Mouse (Mus musculus): ENCODE measurements around the gene Tpk1. TPM values are rescaled to one million over a fixed set of nuclear protein-coding genes. Genes with fewer than 3 reads are reported as not detected.

Tpk1 gene
- polyA plus RNA-seq, 1 experiment from 2014 or later: 4.7 TPM

GRCm38 (mm10) chr6:43449498-43449897, 216.6 kb downstream of the Tpk1 start:
- WGBS: 65% methylated on average over 2 of the region's 2 CpGs
- H3K36me3 ChIP-seq: no peaks in the 10 kb centered on the region

DNA sequence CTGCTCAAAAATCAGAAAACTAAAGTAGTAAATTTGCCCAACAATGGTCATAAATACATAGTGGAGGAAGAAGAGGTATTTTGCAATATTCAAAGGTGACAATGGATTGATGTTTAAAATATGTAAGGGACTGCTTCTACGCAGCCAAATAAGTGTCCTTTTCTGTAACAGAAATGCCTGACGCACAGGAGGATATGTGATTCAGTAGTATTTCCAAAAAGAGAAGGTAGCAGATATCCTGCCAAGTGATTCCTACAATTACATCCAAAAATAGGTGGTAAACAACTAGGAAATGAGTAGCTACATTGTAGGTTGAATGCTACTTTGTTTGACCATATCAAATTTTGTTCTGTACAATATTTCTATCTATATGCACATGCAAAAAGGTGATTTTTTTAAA, 220.2 kb downstream of the Tpk1 start:
- DNase-seq (ENCODE audit: low spot score): no peak
- Histone ChIP-seq H3K9me3 (replicated peaks) (no peaks in the 10 kb centered on the region), H3K27ac (replicated peaks) (no peak overlapping the region), H3K4me1 (0 out of 2 replicates have a peak, but pooled peaks cover 2% of the 10 kb centered on the region), H3K36me3 (no peaks in the 10 kb centered on the region), H3K27me3 (ENCODE audit: low read depth, poor library complexity, severe bottlenecking) (no peaks in the 10 kb centered on the region), H3K4me3 (no peak overlapping the region)
- 89% methylated on average over 2 of the region's 2 CpGs for WGBS

More at GRCm38 (mm10) chr6:43449498-43449897, 216.6 kb downstream of the Tpk1 start:
- Histone ChIP-seq H3K4me3 (no peak overlapping the region), H3K27ac (replicated peaks) (no peak overlapping the region), H3K9me3 (replicated peaks) (no peaks in the 10 kb centered on the region), H3K4me1 (0 out of 2 replicates have a peak, but pooled peaks cover 2% of the 10 kb centered on the region), H3K27me3 (ENCODE audit: low read depth, poor library complexity, severe bottlenecking) (no peaks in the 10 kb centered on the region)
- no peak for DNase-seq (ENCODE audit: low spot score)

DNA sequence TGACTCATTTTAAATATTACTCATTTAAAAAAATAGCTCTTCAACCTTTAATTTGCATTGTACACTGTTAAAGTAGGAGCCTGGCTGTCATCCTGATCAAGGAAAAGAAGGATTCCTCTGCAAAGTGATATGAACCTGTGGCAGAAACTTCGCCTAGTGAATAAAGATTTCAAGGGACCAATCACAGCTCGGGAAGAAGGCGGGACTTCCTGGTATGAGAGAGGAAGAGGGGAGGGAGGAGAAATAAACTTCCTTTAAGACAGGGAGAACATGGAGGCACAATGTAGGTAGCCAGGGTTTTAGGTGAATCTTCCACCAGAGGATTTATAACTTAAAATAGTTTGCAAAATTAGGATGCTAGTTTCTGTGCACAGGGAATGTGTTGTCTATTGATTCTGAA, 223.9 kb downstream of the Tpk1 start:
- no peaks in the 10 kb centered on the region for H3K36me3 ChIP-seq
- no peak overlapping the region for H3K4me3 ChIP-seq
- no peak for DNase-seq (ENCODE audit: low spot score)
- H3K9me3 ChIP-seq (replicated peaks): no peaks in the 10 kb centered on the region
- H3K27me3 ChIP-seq (ENCODE audit: low read depth, poor library complexity, severe bottlenecking): no peaks in the 10 kb centered on the region
- H3K4me1 ChIP-seq: 0 out of 2 replicates have a peak, but pooled peaks cover 3% of the 10 kb centered on the region
- no peak overlapping the region for H3K27ac ChIP-seq (replicated peaks)
- WGBS: 87% methylated on average over 3 of the region's 3 CpGs

DNA sequence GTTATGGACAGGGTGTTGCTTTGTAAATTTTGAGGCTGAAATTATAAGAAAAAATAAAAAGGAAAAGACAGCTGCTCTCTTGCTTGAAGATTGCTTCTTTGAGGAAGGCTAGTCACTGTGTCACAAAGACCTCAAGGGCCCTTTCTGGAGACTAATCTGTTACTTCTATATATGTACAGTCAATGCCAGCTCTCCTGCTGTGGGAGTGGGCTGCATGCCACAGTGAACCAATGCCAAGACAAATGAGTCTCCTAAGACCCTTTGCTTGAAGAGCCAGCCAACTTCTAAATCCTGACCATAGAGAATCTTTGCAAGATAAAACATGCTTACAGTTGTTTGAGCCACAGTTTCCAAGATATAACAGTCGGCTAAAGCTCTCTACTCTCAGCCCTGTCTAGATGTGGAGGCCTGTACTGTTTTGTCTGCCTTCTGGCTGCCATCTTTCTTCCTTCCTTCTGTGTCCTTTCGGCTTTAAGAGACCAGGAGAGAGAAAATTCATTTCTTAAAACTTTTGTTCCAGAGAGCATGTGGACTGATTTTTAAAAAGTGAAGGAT, 230.0 kb downstream of the Tpk1 start:
- no peak for DNase-seq (ENCODE audit: low spot score)
- 0 out of 2 replicates have a peak, but pooled peaks cover 3% of the 10 kb centered on the region for H3K4me1 ChIP-seq
- no peaks in the 10 kb centered on the region for H3K27me3 ChIP-seq (ENCODE audit: low read depth, poor library complexity, severe bottlenecking)
- H3K27ac ChIP-seq (replicated peaks): no peak overlapping the region
- no peaks in the 10 kb centered on the region for H3K36me3 ChIP-seq
- H3K9me3 ChIP-seq (replicated peaks): no peaks in the 10 kb centered on the region
- H3K4me3 ChIP-seq: no peak overlapping the region
- 80% methylated on average over 2 of the region's 2 CpGs for WGBS

GRCm38 (mm10) chr6:43434365-43434764, 231.7 kb downstream of the Tpk1 start:
- H3K27ac ChIP-seq (replicated peaks): no peak overlapping the region
- no peak overlapping the region for H3K4me3 ChIP-seq
- no peaks in the 10 kb centered on the region for H3K9me3 ChIP-seq (replicated peaks)
- 0 out of 2 replicates have a peak, but pooled peaks cover 3% of the 10 kb centered on the region for H3K4me1 ChIP-seq
- no peaks in the 10 kb centered on the region for H3K36me3 ChIP-seq
- 89% methylated on average over 1 of the region's 1 CpGs for WGBS
- H3K27me3 ChIP-seq (ENCODE audit: low read depth, poor library complexity, severe bottlenecking): no peaks in the 10 kb centered on the region
- no peak for DNase-seq (ENCODE audit: low spot score)

GRCm38 (mm10) chr6:43424978-43425377, 241.1 kb downstream of the Tpk1 start:
- Histone ChIP-seq H3K27me3 (ENCODE audit: low read depth, poor library complexity, severe bottlenecking) (no peaks in the 10 kb centered on the region), H3K27ac (replicated peaks) (no peak overlapping the region), H3K4me3 (no peak overlapping the region), H3K4me1 (no peaks in the 10 kb centered on the region), H3K36me3 (no peaks in the 10 kb centered on the region), H3K9me3 (replicated peaks) (no peaks in the 10 kb centered on the region)
- DNase-seq (ENCODE audit: low spot score): no peak
- WGBS: 51% methylated on average over 4 of the region's 4 CpGs

- H3K4me1 ChIP-seq: no peaks in the 10 kb centered on the region
- H3K36me3 ChIP-seq: no peaks in the 10 kb centered on the region
- WGBS: 79% methylated on average over 7 of the region's 7 CpGs
- no peaks in the 10 kb centered on the region for H3K9me3 ChIP-seq (replicated peaks)
- no peak for DNase-seq (ENCODE audit: low spot score)
- no peaks in the 10 kb centered on the region for H3K27me3 ChIP-seq (ENCODE audit: low read depth, poor library complexity, severe bottlenecking)
- no peak overlapping the region for H3K4me3 ChIP-seq
- no peak overlapping the region for H3K27ac ChIP-seq (replicated peaks)
These were observed 245.6 kb downstream of the Tpk1 start for GRCm38 (mm10) chr6:43420358-43420979.

DNA sequence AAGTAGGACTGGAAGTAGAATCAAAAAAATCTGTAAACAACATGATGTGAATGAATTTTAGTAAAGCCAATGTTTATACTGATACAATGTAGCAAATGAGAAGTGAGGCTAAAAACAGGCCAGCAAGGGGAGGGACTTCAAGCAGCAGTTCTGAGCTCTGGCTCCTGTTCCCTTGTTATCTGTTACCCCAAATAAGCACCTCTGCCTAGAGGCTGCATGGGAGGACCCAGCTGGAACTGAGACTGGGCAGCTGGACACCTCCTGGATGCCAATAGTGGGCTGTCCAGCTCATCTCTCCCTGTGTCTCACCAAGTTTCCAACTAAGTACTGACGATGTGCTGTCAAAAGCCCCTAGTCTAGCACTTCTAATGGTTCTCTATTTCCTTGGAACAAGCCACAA, 257.1 kb downstream of the Tpk1 start:
- 77% methylated on average over 1 of the region's 1 CpGs for WGBS

GRCm38 (mm10) chr6:43403076-43403475, 263.0 kb downstream of the Tpk1 start:
- no peaks in the 10 kb centered on the region for H3K27me3 ChIP-seq (ENCODE audit: low read depth, poor library complexity, severe bottlenecking)
- DNase-seq (ENCODE audit: low spot score): no peak
- no peaks in the 10 kb centered on the region for H3K9me3 ChIP-seq (replicated peaks)
- 92% methylated on average over 3 of the region's 3 CpGs for WGBS
- no peaks in the 10 kb centered on the region for H3K36me3 ChIP-seq
- no peak overlapping the region for H3K27ac ChIP-seq (replicated peaks)
- no peaks in the 10 kb centered on the region for H3K4me1 ChIP-seq
- no peak overlapping the region for H3K4me3 ChIP-seq

More for the DNA sequence above, 257.1 kb downstream of the Tpk1 start:
- Histone ChIP-seq H3K9me3 (replicated peaks) (no peaks in the 10 kb centered on the region), H3K27me3 (ENCODE audit: low read depth, poor library complexity, severe bottlenecking) (no peaks in the 10 kb centered on the region), H3K36me3 (no peaks in the 10 kb centered on the region), H3K4me3 (no peak overlapping the region), H3K4me1 (no peaks in the 10 kb centered on the region), H3K27ac (replicated peaks) (no peak overlapping the region)
- no peak for DNase-seq (ENCODE audit: low spot score)

DNA sequence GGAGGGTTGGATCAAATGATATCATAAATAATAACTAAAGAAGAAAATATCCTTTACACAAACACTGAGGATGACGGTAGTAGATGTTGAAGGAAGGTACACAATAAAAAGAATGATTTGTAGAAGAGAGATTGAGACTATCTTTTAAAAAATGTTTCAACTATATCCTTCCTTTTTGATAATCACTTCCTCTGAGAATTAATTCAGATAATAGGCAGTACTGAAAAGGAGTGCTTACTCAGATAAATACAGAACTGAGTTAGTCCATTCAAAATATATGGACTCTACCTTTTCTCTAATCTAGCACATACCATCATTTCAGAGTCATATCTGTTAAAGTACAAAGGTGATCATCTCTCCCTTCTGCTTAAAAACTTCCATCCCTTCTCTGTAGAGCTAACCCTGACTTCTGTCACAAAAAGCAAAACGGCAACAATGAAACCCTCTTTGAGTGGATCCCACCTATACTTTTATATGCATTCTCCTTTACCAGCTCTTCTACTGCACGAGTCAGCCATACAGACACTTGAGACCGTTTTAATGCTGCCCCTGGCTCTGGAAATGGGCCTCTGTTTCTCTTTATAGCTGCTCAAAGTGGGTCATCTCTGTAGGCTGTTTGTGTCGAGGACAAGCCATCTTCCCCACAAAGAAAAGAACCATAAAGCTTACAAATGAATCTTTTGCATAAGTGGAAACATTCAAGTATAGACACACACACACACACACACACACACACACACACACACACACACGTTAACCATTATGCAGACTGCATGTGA, 263.7 kb downstream of the Tpk1 start:
- no peak for DNase-seq (ENCODE audit: low spot score)
- Histone ChIP-seq H3K27ac (replicated peaks) (no peak overlapping the region), H3K36me3 (no peaks in the 10 kb centered on the region), H3K9me3 (replicated peaks) (no peaks in the 10 kb centered on the region), H3K4me3 (no peak overlapping the region), H3K4me1 (no peaks in the 10 kb centered on the region), H3K27me3 (ENCODE audit: low read depth, poor library complexity, severe bottlenecking) (no peaks in the 10 kb centered on the region)
- 82% methylated on average over 6 of the region's 6 CpGs for WGBS

DNA sequence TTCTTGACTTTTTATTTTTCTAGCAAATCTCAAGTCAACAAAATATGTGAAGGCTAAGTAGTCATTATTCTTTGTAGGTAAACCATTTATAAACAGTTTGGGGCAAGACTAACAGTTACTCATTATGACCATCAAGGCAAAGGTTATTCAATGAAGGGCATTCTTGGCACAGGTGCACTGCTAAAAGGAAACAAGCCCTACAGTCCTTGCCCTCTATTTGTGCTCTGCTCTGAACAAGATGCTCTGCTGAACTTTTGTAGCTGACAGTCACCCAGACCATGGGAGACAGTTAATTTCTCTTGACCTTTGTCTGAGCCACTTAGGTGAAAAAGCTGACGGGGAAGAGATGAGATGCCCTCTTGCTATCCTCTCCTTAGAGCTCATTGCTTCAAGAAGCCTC, 269.7 kb downstream of the Tpk1 start:
- no peak for DNase-seq (ENCODE audit: low spot score)
- H3K27ac ChIP-seq (replicated peaks): no peak overlapping the region
- H3K9me3 ChIP-seq (replicated peaks): no peaks in the 10 kb centered on the region
- no peaks in the 10 kb centered on the region for H3K4me1 ChIP-seq
- 88% methylated on average over 1 of the region's 1 CpGs for WGBS
- H3K36me3 ChIP-seq: no peaks in the 10 kb centered on the region
- H3K4me3 ChIP-seq: no peak overlapping the region
- H3K27me3 ChIP-seq (ENCODE audit: low read depth, poor library complexity, severe bottlenecking): no peaks in the 10 kb centered on the region

DNA sequence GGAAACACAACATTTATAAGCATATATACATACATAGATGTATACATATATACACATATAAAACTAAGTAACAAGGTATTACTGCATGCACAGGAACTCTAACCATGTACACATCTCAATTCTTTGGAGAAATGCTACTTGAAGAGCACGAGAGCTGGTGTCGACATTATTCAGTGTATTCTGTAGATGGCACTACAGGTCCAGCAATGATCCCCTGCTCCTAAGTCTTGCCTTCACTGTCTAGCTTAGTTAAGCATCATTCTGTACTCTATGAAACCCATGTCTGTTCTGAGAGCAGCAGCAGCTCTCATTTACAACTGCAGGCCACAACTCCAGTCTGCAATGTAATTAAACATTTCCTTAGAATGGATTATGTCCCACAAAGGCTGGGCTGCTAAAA, 270.5 kb downstream of the Tpk1 start:
- Histone ChIP-seq H3K36me3 (no peaks in the 10 kb centered on the region), H3K27ac (replicated peaks) (no peak overlapping the region), H3K4me1 (no peaks in the 10 kb centered on the region), H3K27me3 (ENCODE audit: low read depth, poor library complexity, severe bottlenecking) (no peaks in the 10 kb centered on the region), H3K9me3 (replicated peaks) (no peaks in the 10 kb centered on the region), H3K4me3 (no peak overlapping the region)
- DNase-seq (ENCODE audit: low spot score): no peak
- 79% methylated on average over 2 of the region's 2 CpGs for WGBS

DNA sequence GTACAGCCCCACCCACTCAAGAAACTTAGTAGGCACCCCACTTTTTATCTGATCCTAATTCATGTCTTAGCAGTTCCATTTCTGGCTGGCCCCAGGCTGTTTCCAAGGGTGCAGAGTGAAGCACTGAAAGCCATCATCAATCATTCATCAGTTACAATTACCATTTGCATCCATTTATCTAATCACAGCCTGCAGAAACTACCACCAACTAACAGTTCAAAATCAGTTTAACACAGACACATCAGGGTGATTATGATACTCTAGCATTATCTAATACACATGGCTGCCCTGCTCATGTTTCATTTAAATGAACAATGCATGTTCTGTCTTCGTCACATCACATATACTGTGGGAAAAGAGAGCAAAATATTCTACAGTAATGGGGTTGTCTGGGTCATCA, 274.7 kb downstream of the Tpk1 start:
- Histone ChIP-seq H3K27me3 (ENCODE audit: low read depth, poor library complexity, severe bottlenecking) (no peaks in the 10 kb centered on the region), H3K36me3 (no peaks in the 10 kb centered on the region), H3K4me1 (peaks cover 4% of the 10 kb centered on the region), H3K4me3 (no peak overlapping the region), H3K27ac (replicated peaks) (no peak overlapping the region), H3K9me3 (replicated peaks) (no peaks in the 10 kb centered on the region)
- 76% methylated on average over 1 of the region's 1 CpGs for WGBS
- no peak for DNase-seq (ENCODE audit: low spot score)

Data from midbrain, embryonic 10.5 days (tissue).